Mouse (Mus musculus): ENCODE measurements around the gene Esrrg.

DNA sequence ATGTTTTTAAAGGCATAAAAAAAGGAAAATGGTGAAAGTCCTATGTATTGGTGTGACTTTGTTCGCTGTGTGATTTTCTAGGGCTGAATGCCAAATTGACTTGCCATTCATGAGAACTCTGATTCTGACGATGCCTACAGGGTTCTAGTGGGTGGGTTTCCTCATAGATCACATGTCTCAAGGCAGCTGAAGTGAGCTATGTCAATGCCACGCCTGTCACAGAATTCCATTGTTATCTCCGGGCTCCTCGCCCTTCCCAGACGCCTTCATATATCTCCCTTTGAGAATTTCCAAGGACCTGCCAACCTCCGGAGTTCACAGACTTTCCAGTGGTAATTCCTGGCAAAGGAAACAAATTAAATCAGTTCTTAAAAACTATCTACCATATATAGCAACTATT lies 493.2 kb downstream of the Esrrg start:
- TF ChIP-seq SIN3A (IDR thresholded peaks at IDR 0.05; ENCODE audit: low read length) = no peak
- TF ChIP-seq CTCF (conservative IDR thresholded peaks at IDR 0.05 in 1 of 2, IDR thresholded peaks at IDR 0.05 in 1 of 2; ENCODE audit: low read depth in 2 of 2, low read length in 2 of 2) = no peak
- TF ChIP-seq MAZ (IDR thresholded peaks at IDR 0.05; ENCODE audit: low read depth, low read length) = no peak
- TF ChIP-seq USF2 (conservative IDR thresholded peaks at IDR 0.05; ENCODE audit: low read depth, low read length) = no peak
- TF ChIP-seq E2F4 (IDR thresholded peaks at IDR 0.05; ENCODE audit: insufficient replicate concordance, low read depth, low read length) = no peak
- no peak for TF ChIP-seq KAT2A (IDR thresholded peaks at IDR 0.05; ENCODE audit: insufficient replicate concordance, low read length)
- no peak for TF ChIP-seq MAX (IDR thresholded peaks at IDR 0.05; ENCODE audit: low read length)
- TF ChIP-seq POLR2A (IDR thresholded peaks at IDR 0.05; ENCODE audit: low read depth, low read length) = no peak
